In the genomic region with DNA sequence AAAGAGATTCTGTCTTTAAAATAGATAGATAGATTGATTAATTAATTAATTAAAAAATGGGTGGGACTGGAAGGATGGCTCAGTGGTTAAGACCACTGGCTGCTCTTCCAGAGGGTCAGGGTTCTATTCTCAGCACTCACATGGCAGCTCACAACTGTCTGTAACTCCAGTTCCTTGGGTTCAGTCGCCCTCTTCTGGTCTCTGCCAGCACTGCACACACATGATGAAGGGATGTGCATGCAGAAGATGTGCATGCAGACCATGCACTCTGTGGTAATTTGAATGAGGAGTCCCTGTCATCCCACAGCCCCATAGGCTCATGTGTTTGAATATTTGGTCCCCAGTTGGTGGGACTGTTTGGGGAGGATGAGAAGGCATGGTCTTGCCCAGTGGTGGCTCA, we compare ENCODE assay signal across 16 mouse cellular contexts. TPM values are rescaled to one million over a fixed set of nuclear protein-coding genes. Genes with fewer than 3 reads are reported as not detected.
DNase-seq lines count a peak whose midpoint lies in the region; ATAC-seq and TF ChIP-seq lines count a peak whose summit lies in the region.
"Had no signal": no experiment of that assay in that cellular context is flagged by ENCODE, and none has a peak within 500 bp of the region (broad histone marks: within the 10 kb centered on the region; RNA-seq: fewer than 3 reads in every experiment).

No protein-coding gene starts in this region.

- H3K27me3 ChIP-seq in forebrain, postnatal 0 days (ENCODE audit: insufficient read depth, low read length) = no peaks in the 10 kb centered on the region
- H3K27me3 ChIP-seq in forebrain, embryonic 13.5 days = no peaks in the 10 kb centered on the region
- H3K27me3 ChIP-seq in liver, adult 2 months (ENCODE audit: control insufficient read depth, insufficient read depth, low read length) = no peaks in the 10 kb centered on the region
- H3K27me3 ChIP-seq in liver, embryonic 12.5 days (replicated peaks) = peaks cover 7% of the 10 kb centered on the region; the same call in 1 of the 2 replicates
- no peaks in the 10 kb centered on the region for H3K27me3 ChIP-seq in ES-Bruce4 (ENCODE audit: control insufficient read depth, insufficient read depth, low read length, poor library complexity, severe bottlenecking)
- no peaks in the 10 kb centered on the region for H3K27me3 ChIP-seq in liver, embryonic 14.5 days (ENCODE audit: control insufficient read depth, insufficient read depth, low read length)
- H3K27me3 ChIP-seq: embryonic facial prominence, embryonic 13.5 days; forebrain, embryonic 12.5 days; heart, embryonic 15.5 days; hindbrain, embryonic 15.5 days; neural tube, embryonic 15.5 days had no signal

- TF ChIP-seq POLR2A in liver, adult 2 months (IDR thresholded peaks at IDR 0.05; ENCODE audit: extremely low read depth, insufficient read depth, low read length) = no peak
- no peak for TF ChIP-seq POLR2A in ES-Bruce4 (IDR thresholded peaks at IDR 0.05; ENCODE audit: insufficient read depth, low read length)

- no peaks in the 10 kb centered on the region for H3K4me1 ChIP-seq in forebrain, postnatal 0 days (ENCODE audit: insufficient read depth)
- H3K4me1 ChIP-seq in forebrain, embryonic 13.5 days = peaks cover 11% of the 10 kb centered on the region
- H3K4me1 ChIP-seq in liver, adult 2 months (ENCODE audit: control insufficient read depth, insufficient read depth, low read length) = peaks cover 3% of the 10 kb centered on the region; the same call in 1 of the 2 replicates
- peaks cover 11% of the 10 kb centered on the region for H3K4me1 ChIP-seq in liver, embryonic 12.5 days
- no peaks in the 10 kb centered on the region for H3K4me1 ChIP-seq in ES-Bruce4 (ENCODE audit: control insufficient read depth, insufficient read depth, low read length)
- H3K4me1 ChIP-seq in liver, embryonic 14.5 days (replicated peaks; ENCODE audit: control insufficient read depth in 2 of 2, insufficient read depth in 2 of 2, low read length in 1 of 2) = no peaks in the 10 kb centered on the region; a peak in 1 of 4 replicates

- no peak overlapping the region for H3K27ac ChIP-seq in forebrain, postnatal 0 days (ENCODE audit: low read depth, low read length)
- no peak overlapping the region for H3K27ac ChIP-seq in forebrain, embryonic 13.5 days
- H3K27ac ChIP-seq in liver, adult 2 months (replicated peaks; ENCODE audit: insufficient read depth, low read depth, low read length) = no peak overlapping the region
- no peak overlapping the region for H3K27ac ChIP-seq in liver, embryonic 12.5 days
- H3K27ac ChIP-seq in ES-Bruce4 (ENCODE audit: insufficient read depth, low read length) = no peak overlapping the region
- no peak overlapping the region for H3K27ac ChIP-seq in liver, embryonic 14.5 days
- H3K27ac ChIP-seq: embryonic facial prominence, embryonic 13.5 days; forebrain, embryonic 12.5 days; heart, embryonic 15.5 days; hindbrain, embryonic 15.5 days; neural tube, embryonic 15.5 days had no signal

- peaks cover 7% of the 10 kb centered on the region; the same call in 1 of the 2 replicates for H3K36me3 ChIP-seq in forebrain, postnatal 0 days (ENCODE audit: insufficient read depth)
- H3K36me3 ChIP-seq in forebrain, embryonic 13.5 days (ENCODE audit: poor library complexity, severe bottlenecking) = peaks cover 48% of the 10 kb centered on the region
- H3K36me3 ChIP-seq in liver, adult 2 months (ENCODE audit: control insufficient read depth, insufficient read depth, low read length) = no peaks in the 10 kb centered on the region
- H3K36me3 ChIP-seq in liver, embryonic 12.5 days = no peaks in the 10 kb centered on the region
- H3K36me3 ChIP-seq in ES-Bruce4 (ENCODE audit: control insufficient read depth, insufficient read depth, low read length, poor library complexity, severe bottlenecking) = no peaks in the 10 kb centered on the region
- no peaks in the 10 kb centered on the region for H3K36me3 ChIP-seq in liver, embryonic 14.5 days (replicated peaks; ENCODE audit: control insufficient read depth, insufficient read depth, low read depth)
- H3K36me3 ChIP-seq: heart, embryonic 15.5 days had no signal

- no peak for DNase-seq in forebrain, postnatal 0 days
- DNase-seq in liver, adult 2 months (ENCODE audit: extremely low read depth, low read depth, low spot score) = no peak
- DNase-seq in liver, embryonic 14.5 days (ENCODE audit: low read depth in 3 of 3, low spot score in 3 of 3) = no peak
- DNase-seq in frontal cortex, postnatal 36 days (ENCODE audit: low spot score in 2 of 2) = no peak
- no peak for DNase-seq in heart, postnatal 25 days (ENCODE audit: low spot score)
- DNase-seq: gastrocnemius, postnatal 25 days; lung, postnatal 4 days had no signal

- WGBS in forebrain, postnatal 0 days = 74% methylated on average over 1 of the region's 1 CpGs
- 68% methylated on average over 1 of the region's 1 CpGs for WGBS in forebrain, embryonic 13.5 days
- 54% methylated on average over 1 of the region's 1 CpGs for WGBS in liver, adult 2 months
- WGBS in liver, embryonic 12.5 days (ENCODE audit: insufficient replicate concordance) = 36% methylated on average over 1 of the region's 1 CpGs
- WGBS in liver, embryonic 14.5 days (ENCODE audit: insufficient replicate concordance) = 45% methylated on average over 1 of the region's 1 CpGs

- no peaks in the 10 kb centered on the region for H3K79me2 ChIP-seq in liver, adult 2 months (ENCODE audit: control insufficient read depth, insufficient read depth, low read length)

- TF ChIP-seq EP300 in ES-Bruce4 (IDR thresholded peaks at IDR 0.05; ENCODE audit: insufficient read depth, low read depth, low read length) = no peak
- no peak for TF ChIP-seq EP300 in liver, embryonic 14.5 days (IDR thresholded peaks at IDR 0.05; ENCODE audit: low read depth)

- H3K9me3 ChIP-seq in forebrain, postnatal 0 days (ENCODE audit: low read length) = no peaks in the 10 kb centered on the region
- no peaks in the 10 kb centered on the region for H3K9me3 ChIP-seq in forebrain, embryonic 13.5 days (replicated peaks)
- H3K9me3 ChIP-seq in liver, embryonic 12.5 days (replicated peaks) = no peaks in the 10 kb centered on the region; the same call in 1 of the 2 replicates
- H3K9me3 ChIP-seq in ES-Bruce4 (replicated peaks; ENCODE audit: control insufficient read depth, insufficient read depth, low read length, poor library complexity, severe bottlenecking) = no peaks in the 10 kb centered on the region
- no peaks in the 10 kb centered on the region for H3K9me3 ChIP-seq in liver, embryonic 14.5 days (ENCODE audit: control insufficient read depth, low read length)
- H3K9me3 ChIP-seq: embryonic facial prominence, embryonic 13.5 days; forebrain, embryonic 12.5 days; heart, embryonic 15.5 days; hindbrain, embryonic 15.5 days; neural tube, embryonic 15.5 days had no signal

- H3K4me3 ChIP-seq in forebrain, postnatal 0 days (ENCODE audit: low read depth, low read length) = no peak overlapping the region
- no peak overlapping the region for H3K4me3 ChIP-seq in forebrain, embryonic 13.5 days
- H3K4me3 ChIP-seq in liver, adult 2 months (ENCODE audit: insufficient read depth, low read depth, low read length) = no peak overlapping the region
- no peak overlapping the region for H3K4me3 ChIP-seq in liver, embryonic 12.5 days
- no peak overlapping the region for H3K4me3 ChIP-seq in ES-Bruce4 (ENCODE audit: low read depth, low read length)
- H3K4me3 ChIP-seq in liver, embryonic 14.5 days (ENCODE audit: insufficient read depth in 1 of 2, low read depth in 2 of 2, low read length in 2 of 2) = no peak overlapping the region
- H3K4me3 ChIP-seq: embryonic facial prominence, embryonic 13.5 days; forebrain, embryonic 12.5 days; heart, embryonic 15.5 days; hindbrain, embryonic 15.5 days; neural tube, embryonic 15.5 days had no signal

- peak; percentile 55 for TF ChIP-seq CTCF in forebrain, postnatal 0 days (IDR thresholded peaks at IDR 0.05; ENCODE audit: low read depth)
- TF ChIP-seq CTCF in liver, adult 2 months (IDR thresholded peaks at IDR 0.05; ENCODE audit: low read depth, low read length) = peak; percentile 20; the same call in 1 of the 2 replicates
- peak; percentile 58 for TF ChIP-seq CTCF in ES-Bruce4 (IDR thresholded peaks at IDR 0.05; ENCODE audit: low read depth, low read length)
- TF ChIP-seq CTCF in liver, embryonic 14.5 days (IDR thresholded peaks at IDR 0.05; ENCODE audit: low read depth) = peak; percentile 57

- ATAC-seq in forebrain, postnatal 0 days = no peak
- ATAC-seq in forebrain, embryonic 13.5 days = no peak
- ATAC-seq in liver, embryonic 12.5 days = no peak
- ATAC-seq in liver, embryonic 14.5 days (ENCODE audit: insufficient read depth) = no peak

- intact Hi-C loops in heart, postnatal 25 days (cut with DNase I) = no loop called here

- H3K9ac ChIP-seq in forebrain, postnatal 0 days = no peak overlapping the region
- no peak overlapping the region for H3K9ac ChIP-seq in forebrain, embryonic 13.5 days
- H3K9ac ChIP-seq in liver, adult 2 months (ENCODE audit: low read depth, low read length) = no peak overlapping the region
- no peak overlapping the region for H3K9ac ChIP-seq in liver, embryonic 12.5 days
- no peak overlapping the region for H3K9ac ChIP-seq in ES-Bruce4 (ENCODE audit: low read depth, poor library complexity, severe bottlenecking)
- H3K9ac ChIP-seq in liver, embryonic 14.5 days (replicated peaks) = no peak overlapping the region
- H3K9ac ChIP-seq: embryonic facial prominence, embryonic 13.5 days; forebrain, embryonic 12.5 days; heart, embryonic 15.5 days; hindbrain, embryonic 15.5 days; neural tube, embryonic 15.5 days had no signal

- no peak overlapping the region for H3K4me2 ChIP-seq in forebrain, postnatal 0 days (ENCODE audit: low read depth)
- no peak overlapping the region for H3K4me2 ChIP-seq in forebrain, embryonic 13.5 days
- H3K4me2 ChIP-seq in liver, embryonic 12.5 days = no peak overlapping the region
- H3K4me2 ChIP-seq in liver, embryonic 14.5 days (ENCODE audit: low read depth) = no peak overlapping the region
- H3K4me2 ChIP-seq: embryonic facial prominence, embryonic 13.5 days; forebrain, embryonic 12.5 days; heart, embryonic 15.5 days; hindbrain, embryonic 15.5 days; neural tube, embryonic 15.5 days had no signal

RNA-seq across cellular contexts. Expression of a gene that starts 38.2 kb away (rescaled TPM):
- total RNA-seq in forebrain, postnatal 0 days (2014; rRNA removed) = 231 and 267 TPM in 2 replicates
- 9.1 and 10.9 TPM in 2 replicates for polyA plus RNA-seq in forebrain, postnatal 0 days (2015; fragmentation: Nextera tagmentation; extraction: Ambion mirVana)
- 4.9 and 5.4 TPM in 2 replicates for polyA plus RNA-seq in forebrain, embryonic 13.5 days (2015; fragmentation: Nextera tagmentation; extraction: Ambion mirVana)
- total RNA-seq in liver, adult 2 months (2014; rRNA removed) = 0.28 TPM in 1 of 2 replicates, not detected in the other
- polyA plus RNA-seq in liver, adult 2 months (2012; rRNA removed) = 0.22 and 0.51 TPM in 2 replicates
- polyA plus RNA-seq in liver, embryonic 12.5 days (2016; fragmentation: Nextera tagmentation; extraction: Ambion mirVana) = 0.12 and 0.42 TPM in 2 replicates
- polyA plus RNA-seq in ES-Bruce4 (2011; ENCODE audit: insufficient read depth, insufficient read length, low read depth, missing spikeins) = 52.0 and 55.9 TPM in 2 replicates
- polyA plus RNA-seq in liver, embryonic 14.5 days (2012; rRNA removed) = 0.39 and 0.79 TPM in 2 replicates
- polyA plus RNA-seq in liver, embryonic 14.5 days (2014; fragmentation: Nextera tagmentation; extraction: Ambion mirVana) = not detected in 2 replicates
- 1 to 10 TPM; 4.5 to 5.2 TPM for total RNA-seq in heart, postnatal 25 days (2021)
- total RNA-seq: monocyte, adult 5-6 weeks had no signal
